Mouse (Mus musculus) right cerebral cortex, postnatal 36 days (tissue): ENCODE data around the gene Abhd14a.
"Not testable (repeated sequence)": the region's sequence is repeated elsewhere in the genome, so short reads cannot be mapped to it uniquely, and the experiment has no call there.

Experiments
- DNase-seq, 2 experiments: peaks; one replicate each; pipeline ENCODE4 v3.0.0; 2022; ENCODE audit warnings: low spot score in 2 of 2, mixed read lengths in 1 of 2

Abhd14a gene

DNA sequence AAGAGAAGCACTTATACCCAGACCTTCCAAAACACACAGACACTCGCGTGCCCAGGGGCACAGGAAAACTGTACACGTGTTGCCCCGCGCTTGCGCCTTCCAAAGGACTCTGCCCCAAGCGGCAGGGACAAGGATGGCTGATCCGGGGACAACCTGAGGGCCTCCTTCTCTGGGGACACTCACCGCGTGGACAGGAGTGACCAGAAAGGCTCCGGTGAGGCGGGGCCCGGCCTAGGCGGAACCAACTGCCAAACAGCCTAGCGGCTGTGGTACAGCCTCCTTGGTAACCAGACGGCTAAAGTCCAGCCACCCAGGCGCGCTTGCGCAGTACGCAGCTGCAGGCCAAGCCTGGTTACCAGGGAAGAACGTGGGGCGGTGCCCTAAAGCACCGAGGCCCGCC lies at the start of gene Abhd14a, which contains the start of gene Abhd14b:
TSS of gene Abhd14a (minus strand) at position 331 of the 400 bp plus-strand sequence.
TSS of gene Abhd14b (plus strand) at position 112 of the 400 bp plus-strand sequence.
- DNase-seq, result peak; percentile 88 to 89

DNA sequence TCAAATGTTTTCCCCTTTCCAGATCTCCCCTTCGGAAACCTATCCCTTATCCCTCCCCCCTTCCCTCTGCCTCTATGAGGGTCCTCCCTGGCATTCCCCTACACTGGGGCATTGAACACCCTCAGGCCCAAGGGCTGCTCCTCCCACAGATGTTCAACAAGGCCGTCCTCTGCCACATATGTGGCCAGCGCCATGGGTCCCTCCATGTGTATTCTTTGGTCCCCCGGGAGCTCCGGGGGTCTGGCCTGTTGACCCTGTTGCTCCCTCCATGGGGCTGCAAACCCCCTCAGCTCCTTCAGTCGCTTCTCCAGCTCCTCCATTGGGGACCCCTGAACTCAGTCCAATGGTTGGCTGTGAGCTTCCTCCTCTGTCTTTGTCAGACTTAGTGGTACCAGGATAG lies 40.1 kb upstream of the Abhd14a start:
- not testable (repeated sequence) for DNase-seq

DNA sequence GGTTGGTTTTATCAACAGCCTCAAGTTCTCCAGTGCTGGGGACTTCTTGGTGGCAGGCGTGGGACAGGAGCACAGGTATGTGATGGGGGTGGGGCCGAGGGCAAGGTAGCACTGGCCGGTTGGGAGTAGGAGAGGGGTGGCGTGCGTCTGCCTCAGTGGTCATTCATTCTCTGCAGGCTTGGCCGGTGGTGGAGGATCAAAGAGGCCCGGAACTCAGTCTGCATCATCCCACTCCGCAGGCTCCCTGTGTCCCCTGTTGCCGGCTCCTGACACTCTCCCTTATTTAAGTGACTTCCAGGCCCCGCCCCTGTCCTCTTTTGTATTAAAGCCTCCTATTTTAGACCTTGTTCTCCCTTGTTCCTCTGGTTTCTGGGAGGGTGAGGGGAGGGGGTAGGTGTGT lies 37.6 kb upstream of the Abhd14a start:
- DNase-seq, result no peak

DNA sequence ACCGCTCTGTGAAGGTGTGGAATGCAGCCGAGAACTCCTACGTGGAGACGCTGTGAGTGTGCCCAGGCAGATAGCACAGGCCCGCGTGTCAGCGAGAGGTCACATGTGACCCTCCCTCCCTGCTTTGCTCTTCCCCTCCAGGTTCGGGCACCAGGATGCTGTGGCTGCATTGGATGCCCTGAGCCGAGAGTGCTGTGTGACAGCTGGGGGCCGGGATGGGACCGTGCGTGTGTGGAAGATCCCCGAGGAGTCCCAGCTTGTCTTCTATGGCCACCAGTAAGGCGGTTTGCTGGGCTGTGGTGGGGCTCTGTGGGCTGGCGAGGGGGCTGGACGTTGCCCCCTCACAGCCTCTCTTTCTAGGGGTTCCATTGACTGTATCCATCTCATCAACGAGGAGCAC lies 36.1 kb upstream of the Abhd14a start:
- DNase-seq, result no peak

DNA sequence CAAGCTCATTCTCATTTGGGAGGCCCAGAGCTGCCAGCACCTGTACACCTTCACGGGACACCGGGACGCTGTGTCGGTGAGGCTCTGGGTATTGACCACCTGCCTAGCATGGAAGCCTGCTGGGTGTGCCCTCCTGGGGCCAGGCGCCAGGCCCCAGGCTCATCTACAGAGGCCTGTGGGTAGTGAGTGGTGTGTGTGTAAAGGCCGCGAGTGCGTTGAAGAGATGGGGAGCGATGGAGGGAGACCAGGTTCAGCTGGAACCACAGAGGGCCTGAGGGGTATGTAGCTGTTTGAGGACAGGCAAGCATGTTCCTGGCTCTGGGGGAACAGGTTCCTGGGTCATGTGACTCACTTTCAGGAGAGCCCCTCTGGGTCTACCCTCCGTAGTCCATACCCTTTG lies 35.7 kb upstream of the Abhd14a start:
- no peak for DNase-seq

DNA sequence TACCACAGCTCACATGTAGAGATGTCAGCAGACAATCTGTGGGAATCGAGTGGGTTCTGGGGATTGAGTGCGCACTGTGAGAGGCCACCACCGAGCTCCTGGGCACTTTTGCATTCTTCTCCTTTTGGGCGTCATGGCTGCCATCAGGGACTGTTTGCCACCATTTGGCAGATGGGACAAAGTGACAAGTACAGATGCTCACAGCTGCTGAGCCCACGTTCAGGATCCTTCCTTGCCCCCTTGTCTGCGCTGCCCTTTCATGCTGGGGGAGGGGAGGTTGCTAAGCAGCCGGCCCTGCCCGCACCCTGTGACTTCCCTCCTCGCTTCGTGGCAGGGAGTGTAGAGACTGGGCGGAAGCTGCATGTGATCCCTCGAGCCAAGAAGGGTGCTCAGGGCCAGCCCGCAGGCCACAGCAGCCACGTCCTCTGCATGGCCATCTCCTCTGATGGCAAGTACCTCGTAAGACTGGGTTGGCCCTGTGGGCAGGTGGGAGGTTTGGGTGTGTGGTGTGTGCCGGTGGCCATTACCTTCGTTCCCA lies 35.2 kb upstream of the Abhd14a start:
- no peak for DNase-seq

DNA sequence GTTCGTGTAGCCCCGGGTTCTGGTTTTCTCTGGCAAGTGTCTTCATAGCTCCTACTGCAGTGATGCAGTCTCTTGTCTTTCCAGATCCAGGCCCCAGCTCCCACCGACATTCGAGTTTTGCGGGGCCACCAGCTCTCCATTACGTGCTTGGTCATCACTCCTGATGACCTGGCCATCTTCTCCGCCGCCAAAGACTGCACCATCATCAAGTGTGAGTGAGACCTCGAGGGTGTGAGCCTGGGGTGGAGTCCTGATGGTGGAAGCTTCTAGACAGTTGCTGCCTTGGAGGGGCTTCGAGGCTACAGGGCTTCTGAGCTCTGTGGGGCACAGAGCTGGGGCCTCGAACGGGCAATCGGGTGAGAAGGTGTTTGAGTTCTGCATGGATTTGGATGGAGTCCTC lies 34.2 kb upstream of the Abhd14a start:
- no peak for DNase-seq

DNA sequence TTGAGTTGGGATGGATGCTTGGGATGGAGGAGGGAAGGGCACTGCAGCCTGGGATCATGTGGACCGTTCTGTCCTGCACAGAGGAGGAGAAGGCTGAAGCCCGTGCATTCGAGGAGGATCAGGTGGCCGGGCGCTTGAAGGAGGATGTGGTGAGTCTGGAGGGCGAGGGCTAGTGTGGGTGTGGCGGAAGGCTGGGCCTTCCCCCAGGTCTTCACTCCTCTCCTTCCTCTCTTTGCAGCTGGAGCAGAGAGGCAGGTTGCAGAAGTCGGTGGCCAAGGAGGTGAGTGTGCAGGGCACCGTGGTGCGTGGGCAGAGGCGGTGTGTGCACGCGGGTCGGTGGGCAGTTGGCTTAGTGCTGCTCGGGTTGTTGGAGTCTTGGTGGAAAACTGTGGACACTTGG lies 33.6 kb upstream of the Abhd14a start:
- DNase-seq, result no peak

DNA sequence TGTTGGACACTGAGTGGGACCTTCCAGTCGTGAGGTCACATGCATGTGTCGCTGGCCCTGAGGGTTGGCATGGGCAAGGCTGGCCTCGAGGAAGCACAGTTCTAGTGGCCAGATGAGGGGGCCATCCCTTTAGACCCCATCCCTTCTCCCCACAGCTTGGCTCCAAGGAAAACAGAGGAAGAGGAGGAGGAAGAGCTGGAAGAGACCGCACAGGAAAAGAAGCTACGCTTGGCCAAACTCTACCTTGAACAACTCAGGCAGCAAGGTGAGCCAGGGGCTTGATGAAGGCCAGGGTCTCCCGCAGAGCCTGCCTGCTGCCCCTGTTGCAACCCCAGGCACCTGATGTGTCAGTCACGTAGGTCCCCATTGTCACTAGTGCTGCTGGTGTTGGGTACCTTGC lies 33.1 kb upstream of the Abhd14a start:
- no peak for DNase-seq

DNA sequence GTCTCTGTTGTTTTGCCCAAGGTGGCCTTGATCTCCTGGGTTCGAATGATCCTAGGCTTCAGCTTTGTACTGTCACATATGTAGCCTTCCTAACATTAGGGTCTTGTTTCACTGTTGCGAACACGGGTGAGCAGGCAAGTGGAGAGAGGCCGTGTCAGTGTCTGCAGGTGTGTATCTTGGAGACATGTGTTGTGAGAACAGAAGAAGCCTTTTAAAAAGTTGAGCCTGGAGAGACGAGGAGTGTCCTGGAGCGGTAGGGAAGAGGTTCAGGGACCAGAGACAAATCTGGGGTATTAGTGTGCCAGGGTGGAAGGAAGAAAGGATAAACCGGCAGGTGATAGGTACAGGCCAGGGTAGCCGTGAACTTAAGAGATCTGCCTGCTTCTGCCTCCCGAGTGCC lies 30.6 kb upstream of the Abhd14a start:
- no peak for DNase-seq

DNA sequence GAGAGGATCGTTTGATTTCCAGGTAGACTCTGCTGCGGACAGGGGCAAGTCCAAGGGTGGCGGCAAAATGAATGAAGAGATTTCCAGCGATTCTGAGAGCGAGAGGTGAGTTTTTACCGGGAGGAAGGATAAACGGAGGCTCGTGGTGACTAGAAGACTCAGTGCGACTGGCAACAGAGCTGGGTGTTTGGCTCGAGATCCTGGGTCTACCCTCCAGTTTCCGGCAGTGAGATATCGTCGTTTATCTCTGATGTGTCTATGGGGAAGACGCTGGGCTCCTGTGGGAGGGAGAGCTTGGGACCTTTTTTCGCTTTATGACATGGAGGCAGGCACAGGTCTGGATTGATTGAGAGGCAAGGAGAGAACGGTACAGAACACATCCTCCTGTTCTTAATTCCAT lies 30.2 kb upstream of the Abhd14a start:
- DNase-seq, result no peak

DNA sequence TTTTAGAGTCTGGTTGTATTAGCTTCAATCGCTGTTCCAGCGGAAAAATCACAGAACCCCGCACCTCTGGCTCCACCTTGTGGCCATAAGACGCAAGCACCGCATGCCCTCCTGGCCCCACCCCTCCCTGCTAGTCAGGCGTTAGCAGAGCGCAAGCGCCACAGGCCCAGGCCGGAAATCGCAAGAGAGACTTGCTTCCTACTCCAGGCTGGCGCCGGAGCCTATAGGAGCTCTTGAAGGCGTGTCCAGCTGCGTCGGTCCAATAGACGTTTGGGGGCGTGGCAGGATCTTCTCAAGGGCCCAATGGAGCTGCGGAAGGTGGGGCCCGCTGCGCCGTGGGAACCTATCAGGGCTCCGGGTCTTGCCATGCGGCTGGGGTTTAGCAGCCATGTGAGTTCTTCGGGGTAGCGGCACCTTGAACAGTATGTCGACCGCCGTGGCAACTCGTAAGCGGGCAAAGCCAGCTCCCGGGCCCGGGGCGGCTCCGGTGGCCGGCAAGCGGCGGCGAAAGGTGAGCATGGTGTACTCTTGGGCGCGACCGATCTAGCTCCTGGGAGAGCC lies 29.5 kb upstream of the Abhd14a start, which contains the start of gene Parp3:
TSS of gene Parp3 (minus strand) at position 26 of the 561 bp plus-strand sequence.
- DNase-seq, result peak; percentile 99 to 100

DNA sequence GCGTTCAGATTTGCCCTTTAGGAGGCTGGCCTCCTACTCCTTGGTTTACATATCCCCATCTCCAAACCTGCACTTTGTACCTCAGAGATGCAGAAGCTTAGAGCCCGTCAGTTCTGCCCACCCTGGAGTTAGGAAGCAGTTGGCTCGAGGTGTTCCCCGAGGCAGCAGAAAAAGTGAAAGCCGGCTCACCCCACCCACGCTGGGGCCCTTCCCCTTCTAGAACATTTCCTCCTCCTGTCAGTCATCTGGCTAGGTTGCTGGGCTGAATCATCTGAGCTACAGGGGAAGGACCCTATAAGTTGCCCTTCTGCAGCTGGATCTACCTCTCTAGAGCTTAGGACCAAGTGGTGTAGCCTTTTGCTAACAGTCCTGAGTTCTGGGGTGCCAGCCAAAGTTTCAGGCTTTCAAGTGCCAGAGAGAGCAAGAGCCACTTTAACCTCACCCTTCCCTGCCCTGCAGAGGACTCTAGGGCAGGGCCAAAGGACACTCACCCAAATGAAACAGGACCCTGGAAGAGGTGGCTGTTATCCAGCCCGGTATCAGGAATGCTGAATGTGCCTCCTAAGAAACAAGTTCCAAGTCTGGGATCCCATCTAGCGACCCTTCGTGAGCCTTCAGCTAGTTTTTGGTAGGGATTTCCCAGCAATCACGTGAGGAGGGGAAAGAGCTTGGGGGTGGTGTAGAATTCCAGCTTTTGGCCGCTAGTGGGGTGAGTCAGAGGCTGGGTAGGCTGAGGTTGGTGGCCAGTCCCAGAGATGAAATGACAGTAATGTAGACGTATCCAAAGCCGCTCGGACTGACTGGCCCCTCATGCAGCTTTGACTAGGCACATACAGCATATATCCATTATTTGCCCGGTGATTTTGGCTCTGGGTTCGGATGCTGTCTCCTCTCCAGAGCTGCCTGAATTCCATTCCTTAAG lies 28.8 kb upstream of the Abhd14a start:
- DNase-seq, result peak in 1 of 2 experiments; percentile 1

DNA sequence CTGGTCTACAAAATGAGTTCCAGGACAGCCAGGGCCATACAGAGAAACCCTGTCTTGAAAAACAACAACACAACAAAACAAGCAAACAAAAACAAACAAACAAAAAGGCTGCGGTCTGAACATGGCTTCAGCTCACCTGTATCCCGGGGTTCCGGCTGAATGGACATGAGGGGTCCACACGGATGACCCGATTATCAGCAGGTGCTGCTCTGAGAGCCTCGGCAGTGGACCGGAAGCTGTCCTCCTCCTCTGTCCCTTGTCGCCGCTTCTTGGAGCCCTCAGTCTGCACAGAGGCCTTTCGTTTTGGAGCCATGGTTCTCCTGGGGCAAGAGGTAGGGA lies 28.2 kb upstream of the Abhd14a start, which contains the start of gene Rrp9:
TSS of gene Rrp9 (plus strand) at position 301 of the 339 bp plus-strand sequence.
- DNase-seq, result peak in 1 of 2 experiments; percentile 0

DNA sequence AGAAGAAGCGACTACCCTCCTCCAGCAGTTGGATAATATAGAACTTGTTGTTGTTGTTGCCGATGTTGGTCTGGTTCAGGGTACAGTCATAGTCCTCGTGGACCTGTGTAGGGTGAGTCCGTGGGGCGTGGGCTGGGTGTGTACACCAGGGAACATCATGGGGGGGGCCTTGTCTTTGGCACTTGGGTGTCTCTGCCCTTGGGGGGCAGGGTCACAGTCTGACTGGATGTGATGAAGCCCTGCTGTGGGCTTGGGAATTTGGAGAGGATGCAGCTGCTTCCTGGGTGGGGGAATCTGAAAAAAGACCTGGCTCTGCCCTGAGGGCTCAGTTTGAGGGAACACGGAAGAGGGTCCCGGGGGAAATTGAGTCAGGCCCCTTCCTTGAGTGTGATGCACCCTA lies 27.6 kb upstream of the Abhd14a start:
- peak; percentile 1 to 2 for DNase-seq

DNA sequence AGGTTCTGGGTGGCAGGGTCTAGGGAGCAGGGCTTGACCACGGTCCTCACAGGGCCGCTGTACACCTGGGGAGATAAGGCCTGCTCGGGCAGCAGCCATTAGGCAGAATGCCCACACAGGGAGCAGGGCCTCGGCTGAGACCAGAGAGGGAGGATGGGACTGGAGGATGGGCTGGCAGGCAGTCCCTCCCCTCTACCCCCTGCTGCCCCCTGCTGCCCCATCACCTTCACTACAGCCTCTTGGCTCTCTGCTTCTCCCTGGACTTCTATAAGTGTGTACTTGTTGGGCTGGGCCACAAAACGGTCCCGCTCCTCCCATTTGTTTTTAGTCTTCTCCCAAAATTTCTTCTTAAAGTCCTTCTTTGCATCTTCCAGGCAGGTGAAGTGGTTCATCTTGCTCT lies 27.0 kb upstream of the Abhd14a start:
- DNase-seq, result peak; percentile 12 to 25

DNA sequence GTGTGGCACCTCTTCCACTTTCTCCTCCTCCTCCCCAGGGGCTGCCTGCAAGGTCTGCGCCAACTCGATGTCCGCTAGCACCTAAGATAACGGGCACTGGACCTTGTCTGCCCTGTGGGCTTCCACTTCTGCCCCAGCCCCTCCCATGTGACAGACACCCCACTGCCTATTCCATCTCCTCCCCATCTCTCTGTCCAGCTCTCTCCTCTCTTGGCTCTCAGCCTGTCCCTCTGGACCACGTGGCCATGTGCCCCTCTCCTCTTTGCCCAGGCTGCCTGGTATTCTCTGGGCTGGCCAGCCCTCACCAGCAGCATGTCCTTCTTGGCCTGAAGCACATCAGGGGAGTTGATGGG lies 26.3 kb upstream of the Abhd14a start:
- DNase-seq, result peak in 1 of 2 experiments; percentile 3

DNA sequence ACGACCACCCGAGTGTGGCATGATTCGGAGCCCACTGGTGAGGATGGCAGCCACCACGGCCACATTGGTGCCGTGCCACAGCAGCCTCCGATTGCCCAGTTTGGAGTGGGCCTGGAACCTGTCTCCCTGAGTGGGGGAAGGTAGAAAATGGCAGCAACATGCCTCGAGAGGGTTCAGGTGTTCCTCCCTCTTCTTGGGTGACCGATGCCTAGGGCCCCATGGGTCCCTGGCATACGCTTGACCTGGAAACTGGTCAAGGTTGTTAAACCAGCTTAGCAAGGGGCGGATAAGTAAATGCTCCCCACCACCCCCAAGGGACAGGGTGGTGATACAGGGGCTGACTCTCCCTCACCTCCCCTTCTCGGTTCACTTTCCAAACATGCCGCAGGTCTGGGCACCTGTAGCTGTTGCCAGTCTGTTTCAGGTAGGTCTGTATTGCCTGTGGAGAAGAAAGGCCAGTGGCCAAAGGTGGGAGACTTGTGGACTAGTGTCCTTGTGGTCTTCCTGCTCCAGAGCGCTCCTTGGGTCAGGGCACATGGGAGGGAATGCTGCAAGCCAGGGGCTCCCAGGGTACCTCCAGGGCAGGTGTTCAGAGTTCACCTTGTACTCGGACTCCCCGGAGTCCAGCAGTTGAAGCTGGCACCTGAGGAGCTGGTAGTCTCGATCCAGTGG lies 25.7 kb upstream of the Abhd14a start:
- DNase-seq, result peak in 1 of 2 experiments; percentile 3

DNA sequence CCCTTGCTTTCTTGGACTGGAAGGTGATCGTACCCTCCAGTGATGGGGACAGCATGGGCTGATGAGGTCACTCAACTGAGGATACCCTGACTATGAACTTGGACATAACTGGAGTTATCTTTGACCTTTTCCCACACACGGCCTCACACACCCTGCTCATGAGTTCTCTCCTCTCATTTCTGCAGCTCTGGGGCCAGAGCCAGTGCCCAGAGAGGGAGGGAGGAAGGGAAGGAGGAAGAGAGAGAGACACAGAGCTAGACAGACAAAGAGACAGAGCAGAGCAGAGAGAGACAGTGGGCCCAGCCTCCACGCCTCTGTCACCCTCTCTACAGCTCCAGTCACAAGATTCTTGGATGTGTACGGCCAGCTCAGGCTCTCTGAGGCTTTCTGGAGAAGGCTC lies 24.8 kb upstream of the Abhd14a start:
- DNase-seq, result no peak

DNA sequence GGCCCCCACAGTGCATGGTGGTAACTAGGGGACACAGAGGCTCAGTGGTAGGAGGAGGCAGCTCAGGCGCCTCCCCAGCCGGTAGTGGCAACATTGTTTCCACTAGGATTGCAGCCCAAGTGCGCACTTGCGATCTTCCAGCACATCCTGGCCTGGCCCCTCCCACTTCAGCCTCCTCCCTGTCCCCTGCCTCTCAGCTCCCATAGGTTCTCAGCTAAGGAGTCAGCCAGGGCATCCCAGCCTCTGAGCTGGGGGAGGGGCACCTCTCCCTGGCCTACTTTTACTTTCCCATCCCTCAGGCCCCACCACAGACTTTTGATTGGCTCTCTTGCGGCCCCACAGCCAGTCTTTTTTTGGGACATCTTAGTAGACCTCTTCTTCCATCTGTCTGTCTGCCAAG lies 24.4 kb upstream of the Abhd14a start:
- DNase-seq, result no peak

DNA sequence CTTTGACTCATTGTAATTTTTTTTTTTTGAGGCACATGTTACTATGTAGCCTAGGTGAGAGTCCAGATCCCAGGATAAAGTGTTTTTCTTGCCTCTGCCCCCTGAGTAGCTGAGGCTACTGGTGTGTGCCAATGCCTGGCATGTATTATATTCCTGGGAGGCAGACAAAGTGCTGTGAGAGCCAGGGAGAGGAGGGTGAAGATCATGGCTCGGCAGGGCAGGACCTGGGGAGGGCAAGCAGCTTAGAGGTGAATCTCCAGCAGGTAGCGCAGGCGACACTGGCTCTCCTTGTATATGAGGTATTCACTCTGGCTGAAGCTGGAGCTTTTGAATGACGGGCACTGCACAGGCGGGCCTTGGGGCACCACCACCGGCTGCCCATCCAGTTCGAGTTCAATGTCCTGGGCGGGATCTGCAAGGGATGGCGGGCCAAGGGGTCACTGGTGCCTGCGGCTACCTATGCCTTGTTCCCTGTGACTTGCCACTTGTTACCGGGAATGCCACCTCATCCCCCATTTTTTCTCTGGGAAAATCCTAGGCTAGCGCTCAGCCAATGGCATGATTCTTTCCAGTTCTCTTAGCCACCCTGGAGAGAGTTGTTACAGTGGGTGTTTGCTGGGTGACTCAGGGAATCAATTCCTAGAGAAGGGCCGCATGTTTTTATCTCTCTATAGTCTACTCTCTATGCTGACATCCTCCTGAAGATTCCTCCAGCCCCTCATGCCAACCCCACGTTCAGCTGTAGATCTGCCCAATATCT lies 23.7 kb upstream of the Abhd14a start:
- DNase-seq, result no peak

DNA sequence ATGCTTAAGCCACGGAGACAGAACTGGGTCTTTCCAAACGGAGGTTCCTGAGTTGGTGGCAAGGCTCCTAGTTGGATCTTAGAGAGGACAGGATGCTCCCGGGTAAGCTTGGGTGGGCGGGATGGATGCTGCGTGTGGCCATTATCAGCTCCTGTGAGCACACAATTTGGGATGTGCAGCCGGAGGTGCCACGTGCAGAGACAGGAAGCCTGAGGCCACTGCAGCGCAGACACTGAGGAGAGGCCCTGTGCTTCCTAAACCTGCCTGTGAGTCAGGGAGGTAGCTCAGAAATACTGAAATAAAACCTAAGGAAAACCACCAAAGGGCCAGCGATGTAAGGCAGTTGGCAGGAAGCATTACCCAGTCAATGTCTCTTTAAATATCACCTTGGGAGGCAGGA lies 22.3 kb upstream of the Abhd14a start:
- DNase-seq, result no peak
